Mouse (Mus musculus): ENCODE measurements around the gene Elmod1. TPM values are rescaled to one million over a fixed set of nuclear protein-coding genes. Genes with fewer than 3 reads are reported as not detected.

Gene Elmod1
- polyA plus RNA-seq, 2 experiments = 0.03 TPM; not detected in 1

DNA sequence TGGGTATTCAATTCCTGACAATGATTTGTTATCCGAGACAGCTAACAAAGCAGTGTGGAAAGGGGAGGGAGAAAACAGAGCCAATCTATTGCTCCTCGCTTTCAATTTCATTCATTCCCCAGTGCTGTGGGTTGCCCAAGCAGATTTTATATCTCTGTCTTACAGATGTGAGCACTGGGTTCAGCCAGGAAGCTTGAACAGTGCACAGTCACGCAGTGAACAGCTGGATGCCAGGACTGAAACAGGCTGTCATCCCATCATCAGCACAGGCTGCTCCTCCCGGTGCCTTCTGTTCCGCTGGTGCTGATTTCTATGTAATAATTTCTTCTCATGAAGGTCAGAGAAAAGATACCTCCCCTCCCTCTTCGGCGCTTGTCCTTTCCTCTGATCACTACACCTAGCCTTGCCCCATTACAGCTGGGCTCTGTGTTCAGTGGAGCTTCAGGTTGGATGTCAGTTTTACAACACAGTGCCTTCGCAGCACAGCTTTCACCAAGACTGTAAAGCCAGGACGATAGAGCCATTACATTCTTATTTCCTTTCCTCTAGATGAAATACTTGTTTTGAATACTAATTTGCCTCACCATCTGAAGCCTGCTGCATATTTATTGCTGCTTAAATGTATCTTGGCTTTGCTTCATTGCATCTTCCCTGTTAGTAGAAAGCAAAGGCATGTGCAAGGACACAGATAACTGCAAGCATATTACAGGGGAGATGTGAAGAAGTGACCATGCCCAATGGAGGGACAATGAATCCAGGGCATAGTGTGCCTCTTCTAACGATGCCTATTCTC lies 59.0 kb downstream of the Elmod1 start:
- DNase-seq (ENCODE audit: low read depth in 3 of 3, low spot score in 3 of 3) = no peak
- H3K27ac ChIP-seq = no peak overlapping the region
- H3K4me2 ChIP-seq (ENCODE audit: low read depth) = no peak overlapping the region
- 62% methylated on average over 10 of the region's 10 CpGs for WGBS (ENCODE audit: insufficient replicate concordance)
- no peaks in the 10 kb centered on the region for H3K9me3 ChIP-seq (ENCODE audit: control insufficient read depth, low read length)
- H3K4me3 ChIP-seq (ENCODE audit: insufficient read depth in 1 of 2, low read depth in 2 of 2, low read length in 2 of 2) = no peak overlapping the region
- H3K27me3 ChIP-seq (ENCODE audit: control insufficient read depth, insufficient read depth, low read length) = no peaks in the 10 kb centered on the region
- TF ChIP-seq CTCF (IDR thresholded peaks at IDR 0.05; ENCODE audit: low read depth) (no peak), EP300 (IDR thresholded peaks at IDR 0.05; ENCODE audit: low read depth) (no peak)
- no peaks in the 10 kb centered on the region for H3K4me1 ChIP-seq (replicated peaks; ENCODE audit: control insufficient read depth in 2 of 2, insufficient read depth in 2 of 2, low read length in 1 of 2)
- H3K9ac ChIP-seq (replicated peaks) = no peak overlapping the region
- ATAC-seq (ENCODE audit: insufficient read depth) = no peak
- H3K36me3 ChIP-seq (replicated peaks; ENCODE audit: control insufficient read depth, insufficient read depth, low read depth) = no peaks in the 10 kb centered on the region

DNA sequence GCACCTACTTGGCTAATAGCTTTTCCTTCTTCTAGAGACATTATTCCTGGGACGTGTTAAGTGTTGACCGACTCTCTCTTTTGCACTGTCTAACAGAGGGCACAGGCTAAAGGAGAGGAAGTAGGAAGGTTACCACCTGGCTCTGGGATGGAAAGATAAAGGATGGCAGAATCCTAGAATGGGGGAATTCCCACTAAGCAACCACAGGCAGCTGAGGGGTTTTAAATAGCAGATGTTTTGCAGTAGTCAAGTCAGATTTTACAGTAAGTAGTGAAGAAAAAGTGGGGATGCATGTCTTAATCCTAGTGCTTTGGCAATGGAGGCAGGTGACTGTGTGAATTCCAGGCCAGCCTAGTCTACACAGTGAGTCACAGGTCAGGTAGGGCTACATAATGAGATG lies 64.3 kb downstream of the Elmod1 start:
- 43% methylated on average over 2 of the region's 2 CpGs for WGBS (ENCODE audit: insufficient replicate concordance)
- H3K9ac ChIP-seq (replicated peaks) = no peak overlapping the region

DNA sequence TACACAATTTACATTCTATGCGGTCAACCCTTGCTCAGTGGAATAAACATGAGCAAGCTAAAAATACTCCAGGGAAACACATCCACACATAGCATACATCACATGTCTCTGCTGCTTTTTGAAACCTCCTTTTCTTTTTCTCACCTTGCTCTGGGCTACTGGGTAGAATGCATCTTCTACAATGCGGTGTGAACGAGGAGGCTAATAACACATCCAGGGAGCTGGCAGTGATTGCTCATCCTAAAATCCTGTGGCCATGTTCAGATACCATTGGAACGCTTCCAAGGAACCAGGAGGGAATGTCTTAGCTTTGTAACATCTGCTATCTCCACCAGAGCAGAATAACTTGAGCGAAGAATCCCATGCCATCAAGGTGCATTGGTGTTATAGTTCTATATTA lies 64.8 kb downstream of the Elmod1 start:
- Histone ChIP-seq H3K9ac (replicated peaks) (no peak overlapping the region), H3K27me3 (ENCODE audit: control insufficient read depth, insufficient read depth, low read length) (no peaks in the 10 kb centered on the region), H3K9me3 (ENCODE audit: control insufficient read depth, low read length) (no peaks in the 10 kb centered on the region), H3K27ac (no peak overlapping the region), H3K4me1 (replicated peaks; ENCODE audit: control insufficient read depth in 2 of 2, insufficient read depth in 2 of 2, low read length in 1 of 2) (no peaks in the 10 kb centered on the region), H3K4me2 (ENCODE audit: low read depth) (no peak overlapping the region), H3K36me3 (replicated peaks; ENCODE audit: control insufficient read depth, insufficient read depth, low read depth) (no peaks in the 10 kb centered on the region), H3K4me3 (ENCODE audit: insufficient read depth in 1 of 2, low read depth in 2 of 2, low read length in 2 of 2) (no peak overlapping the region)
- no peak for TF ChIP-seq CTCF (IDR thresholded peaks at IDR 0.05; ENCODE audit: low read depth)
- no peak for TF ChIP-seq EP300 (IDR thresholded peaks at IDR 0.05; ENCODE audit: low read depth)
- DNase-seq (ENCODE audit: low read depth in 3 of 3, low spot score in 3 of 3) (no peak), ATAC-seq (ENCODE audit: insufficient read depth) (no peak)
- 71% methylated on average over 5 of the region's 5 CpGs for WGBS (ENCODE audit: insufficient replicate concordance)

More for the DNA sequence above, 64.3 kb downstream of the Elmod1 start:
- Histone ChIP-seq H3K4me3 (ENCODE audit: insufficient read depth in 1 of 2, low read depth in 2 of 2, low read length in 2 of 2) (no peak overlapping the region), H3K9me3 (ENCODE audit: control insufficient read depth, low read length) (no peaks in the 10 kb centered on the region), H3K27ac (no peak overlapping the region), H3K4me2 (ENCODE audit: low read depth) (no peak overlapping the region), H3K27me3 (ENCODE audit: control insufficient read depth, insufficient read depth, low read length) (no peaks in the 10 kb centered on the region), H3K4me1 (replicated peaks; ENCODE audit: control insufficient read depth in 2 of 2, insufficient read depth in 2 of 2, low read length in 1 of 2) (no peaks in the 10 kb centered on the region), H3K36me3 (replicated peaks; ENCODE audit: control insufficient read depth, insufficient read depth, low read depth) (no peaks in the 10 kb centered on the region)
- DNase-seq (ENCODE audit: low read depth in 3 of 3, low spot score in 3 of 3) (no peak), ATAC-seq (ENCODE audit: insufficient read depth) (no peak)
- TF ChIP-seq CTCF (IDR thresholded peaks at IDR 0.05; ENCODE audit: low read depth) (no peak), EP300 (IDR thresholded peaks at IDR 0.05; ENCODE audit: low read depth) (no peak)

GRCm38 (mm10) chr9:53906798-53907197 lies 68.3 kb downstream of the Elmod1 start:
- H3K4me2 ChIP-seq (ENCODE audit: low read depth) = no peak overlapping the region
- no peaks in the 10 kb centered on the region for H3K27me3 ChIP-seq (ENCODE audit: control insufficient read depth, insufficient read depth, low read length)
- no peak overlapping the region for H3K27ac ChIP-seq
- H3K4me3 ChIP-seq (ENCODE audit: insufficient read depth in 1 of 2, low read depth in 2 of 2, low read length in 2 of 2) = no peak overlapping the region
- 67% methylated on average over 10 of the region's 10 CpGs for WGBS (ENCODE audit: insufficient replicate concordance)
- no peak for TF ChIP-seq CTCF (IDR thresholded peaks at IDR 0.05; ENCODE audit: low read depth)
- TF ChIP-seq EP300 (IDR thresholded peaks at IDR 0.05; ENCODE audit: low read depth) = no peak
- no peak for ATAC-seq (ENCODE audit: insufficient read depth)
- no peak overlapping the region for H3K9ac ChIP-seq (replicated peaks)
- H3K4me1 ChIP-seq (replicated peaks; ENCODE audit: control insufficient read depth in 2 of 2, insufficient read depth in 2 of 2, low read length in 1 of 2) = no peaks in the 10 kb centered on the region
- H3K36me3 ChIP-seq (replicated peaks; ENCODE audit: control insufficient read depth, insufficient read depth, low read depth) = no peaks in the 10 kb centered on the region
- no peaks in the 10 kb centered on the region for H3K9me3 ChIP-seq (ENCODE audit: control insufficient read depth, low read length)
- no peak for DNase-seq (ENCODE audit: low read depth in 3 of 3, low spot score in 3 of 3)

GRCm38 (mm10) chr9:53905418-53905817 lies 69.7 kb downstream of the Elmod1 start:
- no peak overlapping the region for H3K27ac ChIP-seq
- ATAC-seq (ENCODE audit: insufficient read depth) = no peak
- 23% methylated on average over 3 of the region's 3 CpGs for WGBS (ENCODE audit: insufficient replicate concordance)

More at GRCm38 (mm10) chr9:53905418-53905817, 69.7 kb downstream of the Elmod1 start:
- Histone ChIP-seq H3K4me2 (ENCODE audit: low read depth) (no peak overlapping the region), H3K9ac (replicated peaks) (no peak overlapping the region), H3K4me1 (replicated peaks; ENCODE audit: control insufficient read depth in 2 of 2, insufficient read depth in 2 of 2, low read length in 1 of 2) (no peaks in the 10 kb centered on the region), H3K27me3 (ENCODE audit: control insufficient read depth, insufficient read depth, low read length) (no peaks in the 10 kb centered on the region), H3K9me3 (ENCODE audit: control insufficient read depth, low read length) (no peaks in the 10 kb centered on the region), H3K36me3 (replicated peaks; ENCODE audit: control insufficient read depth, insufficient read depth, low read depth) (no peaks in the 10 kb centered on the region), H3K4me3 (ENCODE audit: insufficient read depth in 1 of 2, low read depth in 2 of 2, low read length in 2 of 2) (no peak overlapping the region)
- TF ChIP-seq EP300 (IDR thresholded peaks at IDR 0.05; ENCODE audit: low read depth) (no peak), CTCF (IDR thresholded peaks at IDR 0.05; ENCODE audit: low read depth) (no peak)
- no peak for DNase-seq (ENCODE audit: low read depth in 3 of 3, low spot score in 3 of 3)
